Mouse (Mus musculus) embryonic facial prominence, embryonic 13.5 days (tissue): ENCODE results near the gene Hbq1b. TPM values are rescaled to one million over a fixed set of nuclear protein-coding genes. Genes with fewer than 3 reads are reported as not detected.

Experiments
- polyA plus RNA-seq: library from polyadenylated mRNA; unstranded; fragments of >200 nt; fragmentation: Nextera tagmentation; extraction: Ambion mirVana; gene quantifications from 2 replicates; pipeline ENCODE4 v1.2.1, GENCODE M21; 2015

The Hbq1b gene
- polyA plus RNA-seq, 1 experiment from 2014 or later: 1.6 TPM

Other genes with a start within 250 kb of the Hbq1b start
- gene Il9r, start 86.7 kb upstream of the Hbq1b start, polyA plus RNA-seq: 0.31 and 0.43 TPM in 2 replicates
- gene Snrnp25, start 81.5 kb upstream of the Hbq1b start, polyA plus RNA-seq: 64.4 and 69.3 TPM in 2 replicates
- gene Rhbdf1, start 64.7 kb upstream of the Hbq1b start, polyA plus RNA-seq: 55.5 and 55.9 TPM in 2 replicates
- 42.2 and 44.1 TPM in 2 replicates for gene Mpg, start 60.5 kb upstream of the Hbq1b start, polyA plus RNA-seq
- gene Nprl3, start 19.3 kb upstream of the Hbq1b start, polyA plus RNA-seq: 42.6 and 46.9 TPM in 2 replicates
- 557 and 590 TPM in 2 replicates for gene Hba-x, start 10.6 kb upstream of the Hbq1b start, polyA plus RNA-seq
- 3,202 and 4,502 TPM in 2 replicates for gene Hba-a1, start 3.5 kb upstream of the Hbq1b start, polyA plus RNA-seq
- gene Hba-a2, start 9.5 kb downstream of the Hbq1b start, polyA plus RNA-seq: 7,810 and 10,560 TPM in 2 replicates
- 1.3 and 1.6 TPM in 2 replicates for gene Hbq1a, start 13.1 kb downstream of the Hbq1b start, polyA plus RNA-seq
- 29.4 and 30.1 TPM in 2 replicates for gene Sh3pxd2b, start 60.9 kb downstream of the Hbq1b start, polyA plus RNA-seq
- 81.2 and 89.7 TPM in 2 replicates for gene Ubtd2, start 168.4 kb downstream of the Hbq1b start, polyA plus RNA-seq
- 0.40 TPM in 1 of 2 replicates, not detected in the other for gene Efcab9, start 245.1 kb downstream of the Hbq1b start, polyA plus RNA-seq
- gene Stk10, start 246.3 kb downstream of the Hbq1b start, polyA plus RNA-seq: 1.6 and 2.4 TPM in 2 replicates